Mouse (Mus musculus): ENCODE measurements at regions not wholly inside any gene's neighbourhood (a gene's known extent, or its start where the extent isn't known, plus 50 kb on each side); places are given as distances from the start of the nearest gene placed in this dataset.
"Not testable (repeated sequence)": the region's sequence is repeated elsewhere in the genome, so short reads cannot be mapped to it uniquely, and the experiment has no call there.

DNA sequence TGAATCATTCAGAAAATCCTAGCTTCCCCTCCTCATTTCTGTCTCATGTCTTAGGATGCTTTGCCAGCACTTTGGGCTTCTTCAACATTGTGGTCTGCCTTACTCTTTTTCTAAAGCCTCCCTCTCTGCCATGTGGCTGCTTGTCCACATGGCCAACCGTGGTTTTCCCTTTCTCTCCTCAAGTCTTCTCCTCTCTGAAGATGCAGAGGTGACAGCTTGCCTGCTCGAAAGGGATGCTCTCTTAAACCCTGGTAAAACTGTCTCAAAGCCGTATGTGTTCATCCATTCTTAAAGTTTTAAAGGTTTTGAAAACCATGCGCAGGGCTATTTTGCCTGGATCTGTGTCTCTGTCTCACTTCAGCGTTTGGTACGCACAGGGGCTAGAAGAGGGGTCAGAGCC is 123.4 kb upstream of the Dapk1 start:
- DNase-seq = no peak

DNA sequence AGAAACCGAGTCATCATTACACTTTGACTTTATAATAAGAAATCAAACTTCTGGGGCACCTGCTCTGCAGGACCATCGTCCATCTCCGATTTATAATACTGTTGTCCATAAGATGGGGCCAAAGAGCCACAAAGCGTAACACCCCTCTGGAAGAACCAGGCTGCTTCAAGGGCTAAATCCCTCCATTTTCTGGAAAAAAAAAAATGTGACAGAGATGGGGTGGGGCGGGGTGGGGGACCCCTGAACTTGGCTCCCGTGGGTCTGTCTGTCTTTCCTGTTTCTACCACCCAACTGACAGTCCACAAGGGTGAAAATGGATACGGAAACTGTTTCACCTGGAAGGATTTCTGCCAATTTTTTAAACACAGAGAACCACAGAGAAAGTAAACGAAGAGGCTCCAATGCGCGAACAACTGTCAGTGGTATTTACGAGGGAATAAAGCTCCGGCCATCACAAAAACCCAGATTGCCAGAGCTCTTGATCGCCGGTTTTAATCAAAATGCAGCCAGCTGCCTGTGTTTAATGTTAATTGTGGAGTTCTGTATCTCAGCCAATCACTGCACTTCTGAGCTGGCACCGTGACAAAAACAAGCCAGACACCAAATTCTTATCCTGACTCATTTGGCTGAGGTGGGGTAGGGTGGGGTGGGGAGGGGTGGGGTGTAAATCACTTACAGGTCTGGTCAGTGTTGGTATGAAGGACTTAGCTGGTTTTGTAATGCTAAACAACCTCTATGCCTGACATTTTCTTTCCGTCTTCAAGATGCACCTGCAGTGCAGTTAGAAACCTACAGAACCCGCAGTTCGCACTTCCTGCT is 122.5 kb upstream of the Dapk1 start:
- DNase-seq = no peak

DNA sequence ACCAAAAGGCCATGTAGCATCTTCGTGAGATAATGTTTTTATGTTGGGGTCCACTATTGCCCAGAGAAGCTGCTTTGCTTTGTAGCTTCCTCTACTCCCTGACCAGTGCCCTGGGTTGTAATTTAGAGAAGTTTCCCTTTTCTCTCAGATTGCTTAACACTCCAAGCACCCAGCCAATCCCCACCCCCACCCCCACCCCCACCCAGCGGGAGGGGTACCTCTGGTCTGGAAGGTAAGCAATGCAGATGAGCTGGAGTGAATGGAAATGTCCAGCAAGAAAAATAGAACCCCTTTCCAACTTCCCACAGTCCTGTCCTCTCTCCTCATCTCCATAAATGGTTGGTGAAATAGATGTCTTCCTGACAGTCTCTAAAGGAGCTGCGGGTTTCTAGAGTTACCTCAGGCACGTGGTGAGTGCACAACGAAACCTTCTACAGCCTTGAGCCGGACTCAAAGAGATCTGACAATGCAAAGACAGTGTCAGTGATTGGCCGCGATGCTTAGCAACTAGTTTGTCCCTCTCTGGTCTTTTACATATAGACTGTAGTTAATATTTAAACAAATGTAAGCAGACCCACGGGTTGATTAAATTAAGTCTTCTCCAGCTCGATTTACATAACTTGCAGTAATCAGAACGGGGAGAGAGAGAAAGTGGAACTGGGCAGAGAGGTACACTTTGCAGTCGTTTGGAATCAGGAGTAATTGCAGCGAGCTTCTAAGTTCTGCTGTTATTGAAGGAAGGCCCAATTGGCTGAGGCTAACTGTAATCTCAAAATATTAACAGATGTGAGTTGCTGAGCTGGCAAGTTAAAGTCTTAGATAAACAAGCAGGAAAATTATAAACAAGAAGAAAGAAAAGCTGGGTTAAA is 121.7 kb upstream of the Dapk1 start:
- DNase-seq = no peak

DNA sequence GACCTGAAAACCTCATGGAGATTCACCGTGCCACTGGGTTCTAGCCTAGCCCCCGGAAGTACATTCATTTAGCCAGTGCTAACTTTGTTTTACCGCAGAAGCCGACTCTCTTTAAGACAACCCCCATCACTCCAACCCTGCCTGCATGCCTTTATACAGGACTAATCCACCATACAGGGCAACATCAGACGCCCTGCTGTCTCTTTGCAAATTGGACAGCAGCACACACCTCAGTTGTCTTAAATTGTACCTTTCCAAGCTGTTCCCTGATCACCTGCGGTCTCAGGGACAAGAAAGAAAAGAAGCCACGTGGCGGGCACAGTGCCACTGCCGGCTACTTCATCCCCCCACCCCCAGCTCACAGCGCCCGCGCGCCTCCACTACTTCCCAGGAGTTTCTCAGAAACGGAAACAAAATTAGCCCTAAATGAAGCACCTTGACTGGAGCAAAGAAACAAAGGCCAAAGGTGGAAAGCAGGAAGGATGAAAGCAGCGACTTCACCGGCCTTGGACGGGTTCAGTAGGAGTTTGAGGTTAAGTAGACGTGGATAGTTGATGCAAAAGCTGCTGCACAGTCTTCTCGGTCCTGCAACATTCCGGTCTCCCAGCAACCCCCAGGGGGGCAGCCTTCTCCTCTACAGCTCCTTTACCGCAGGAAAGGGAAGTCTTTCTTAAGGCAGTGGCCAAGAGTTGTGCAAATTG is 120.9 kb upstream of the Dapk1 start:
- no peak for DNase-seq

DNA sequence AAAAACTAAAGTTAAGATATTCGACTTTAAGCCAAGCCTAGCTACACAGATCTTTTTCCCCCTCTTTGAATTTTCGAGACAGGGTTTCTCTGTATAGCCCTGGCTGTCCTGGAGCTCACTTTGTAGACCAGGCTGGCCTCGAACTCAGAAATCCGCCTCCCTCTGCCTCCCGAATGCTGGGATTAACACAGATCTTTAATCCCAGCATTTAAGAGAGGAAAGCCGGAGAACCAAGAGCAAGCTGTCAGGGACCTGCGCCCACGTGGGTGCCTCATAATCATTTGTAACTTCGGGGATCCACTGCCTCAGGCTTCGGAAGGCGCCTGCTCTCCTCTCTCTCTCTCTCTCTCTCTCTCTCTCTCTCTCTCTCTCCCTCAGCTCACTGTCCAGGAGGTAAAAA is 120.3 kb upstream of the Dapk1 start:
- DNase-seq = not testable (repeated sequence)

DNA sequence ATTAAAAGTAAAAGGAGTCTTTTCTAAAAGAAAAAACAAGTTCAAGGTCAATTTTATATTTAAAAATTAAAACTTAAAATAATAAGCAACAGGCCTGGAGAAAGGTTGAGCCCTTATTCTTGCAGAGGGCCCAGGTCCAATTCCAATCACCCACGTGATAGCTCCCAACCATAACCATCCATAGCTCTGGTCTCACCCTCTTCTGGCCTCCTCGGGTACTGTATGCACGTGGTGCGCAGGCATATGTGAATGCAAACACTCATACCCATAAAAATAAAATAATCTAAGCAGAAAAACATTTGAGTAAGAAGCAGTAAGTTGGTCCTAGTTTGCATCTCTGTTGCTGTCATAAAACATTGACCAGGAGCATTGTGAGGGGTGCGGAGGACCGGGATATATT is 119.8 kb upstream of the Dapk1 start:
- no peak for DNase-seq

DNA sequence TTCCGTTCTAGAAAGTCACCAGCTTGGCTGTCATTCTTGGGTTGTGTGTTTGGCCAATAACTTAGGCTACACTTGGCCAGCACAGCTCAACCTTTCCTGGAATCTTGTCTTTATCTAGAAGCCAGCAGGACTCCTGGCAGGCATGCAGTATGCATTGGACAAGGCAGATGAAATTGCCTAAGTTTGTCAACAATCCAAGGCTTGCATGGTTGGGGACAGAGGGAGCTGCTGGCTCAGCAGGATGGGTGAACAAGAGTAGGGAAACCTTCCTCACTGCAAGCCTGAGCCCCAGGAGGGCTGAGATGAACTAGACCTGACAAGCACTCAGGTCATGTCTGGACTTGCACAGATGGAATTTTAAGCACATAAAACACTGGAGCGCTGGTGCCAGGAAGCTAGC is 115.6 kb upstream of the Dapk1 start:
- DNase-seq = no peak

DNA sequence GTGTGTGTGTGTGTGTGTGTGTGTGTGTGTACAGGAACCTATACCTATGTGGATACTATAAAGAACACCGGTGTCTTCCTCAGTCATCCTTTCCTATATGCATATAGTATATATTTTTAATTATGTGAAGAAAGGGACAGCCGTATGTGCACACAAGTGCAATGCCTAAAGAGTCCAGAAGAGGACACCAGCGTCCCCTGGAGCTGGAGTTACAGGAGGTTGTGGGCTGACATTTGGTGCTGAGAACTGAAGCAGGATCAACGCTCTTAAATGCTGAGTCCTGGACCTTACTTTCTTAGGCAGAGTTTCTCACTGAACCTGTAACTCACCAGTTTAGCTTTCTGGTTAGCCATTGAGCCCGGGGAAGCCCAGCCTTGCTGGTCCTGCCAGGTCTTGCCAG is 114.9 kb upstream of the Dapk1 start:
- DNase-seq = no peak

DNA sequence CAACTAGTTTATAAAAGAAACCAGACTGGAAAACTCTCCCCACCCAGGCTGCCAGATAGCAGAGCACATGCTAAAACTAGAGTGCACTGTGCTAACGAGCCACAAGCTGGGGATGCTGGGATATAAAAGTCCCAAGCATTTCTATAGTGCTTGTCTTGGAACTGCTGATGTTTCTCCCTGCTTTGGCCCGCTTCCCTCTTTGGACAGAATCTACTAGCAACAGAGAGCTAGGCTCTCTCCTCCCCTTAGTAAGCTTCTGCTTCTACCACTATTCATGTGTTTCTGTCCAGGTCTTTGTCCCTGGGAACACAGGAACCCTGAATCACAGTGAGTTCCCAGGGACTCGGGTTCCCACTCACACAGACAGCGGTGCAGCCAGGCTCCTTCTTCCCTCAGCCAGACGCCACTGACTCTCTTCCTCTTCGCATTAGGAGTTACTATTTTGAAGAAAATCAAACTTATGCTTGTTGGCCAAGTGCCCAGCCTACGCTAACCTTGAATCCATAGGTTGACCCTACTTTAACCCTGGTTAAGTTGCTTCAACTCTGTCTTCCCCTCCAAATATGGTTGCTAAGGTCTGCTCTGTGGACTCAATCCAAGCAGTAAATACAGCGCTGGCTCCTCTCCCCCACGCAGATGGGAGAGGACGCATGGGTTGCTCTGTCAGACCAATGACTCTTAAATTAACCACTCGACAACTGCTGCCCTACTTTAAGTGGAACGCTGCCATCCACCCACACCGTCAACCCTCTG is 113.4 kb upstream of the Dapk1 start:
- no peak for DNase-seq

DNA sequence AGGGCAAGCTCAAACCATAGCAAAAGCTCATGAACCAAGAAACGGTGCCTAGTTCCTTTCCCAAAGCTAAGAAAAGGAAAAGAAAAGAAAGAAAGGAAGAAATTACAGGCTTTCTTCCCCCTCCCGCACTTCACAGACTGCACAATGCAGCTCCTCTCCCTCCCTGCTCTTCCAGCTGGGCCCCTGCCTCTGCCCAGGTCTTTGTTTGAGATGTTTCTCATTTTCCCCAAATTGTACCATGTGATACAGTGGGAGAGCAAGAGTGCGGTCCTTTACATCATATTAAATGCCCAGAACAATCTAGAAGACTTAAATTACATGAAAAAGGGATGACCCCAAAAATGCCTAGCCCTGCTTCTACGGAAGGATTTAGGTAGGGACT is 112.9 kb upstream of the Dapk1 start:
- DNase-seq = no peak

DNA sequence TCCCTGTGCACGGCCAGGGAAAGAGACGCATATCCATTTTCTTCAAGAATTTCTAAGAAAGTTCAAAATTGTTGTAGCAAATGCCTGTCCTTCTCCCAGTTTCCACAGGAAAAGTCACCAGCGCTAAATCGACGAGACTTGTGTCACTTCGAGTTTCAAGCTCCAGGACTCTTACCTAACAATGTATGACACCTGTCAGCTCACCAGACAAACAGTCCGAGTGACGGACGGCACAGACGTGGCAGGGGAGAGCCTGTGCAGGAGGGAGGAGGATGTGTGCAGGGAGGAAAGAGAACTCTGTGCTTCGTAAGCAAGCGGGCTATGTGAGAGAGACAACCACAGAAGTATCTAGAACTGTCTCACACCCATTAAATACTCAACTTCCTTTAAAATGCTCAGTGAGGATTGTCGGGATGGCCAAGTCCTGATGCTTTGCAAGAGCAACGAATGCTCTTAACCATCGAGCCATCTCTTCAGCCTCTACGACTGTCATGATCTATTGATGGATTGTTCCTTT is 109.7 kb upstream of the Dapk1 start:
- DNase-seq = no peak

DNA sequence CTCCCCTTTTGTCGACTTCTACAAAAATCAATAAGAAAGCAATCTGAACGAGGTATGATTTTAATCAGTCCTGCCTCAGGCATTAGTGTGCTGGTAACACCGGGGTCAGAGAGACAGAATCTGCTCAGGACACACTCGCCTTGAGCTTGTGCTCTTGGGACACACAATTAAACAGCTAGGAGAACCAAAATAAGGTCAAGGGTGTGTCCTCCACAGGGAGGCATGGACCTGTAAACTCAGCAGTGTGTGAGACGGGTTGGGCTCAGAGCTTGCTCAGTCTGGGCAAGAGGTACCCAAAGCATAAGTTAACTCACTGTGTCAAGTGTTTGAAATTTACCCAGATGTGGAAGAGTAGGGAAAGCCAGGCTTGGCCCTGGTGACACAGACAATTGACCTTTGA is 107.9 kb upstream of the Dapk1 start:
- no peak for DNase-seq

DNA sequence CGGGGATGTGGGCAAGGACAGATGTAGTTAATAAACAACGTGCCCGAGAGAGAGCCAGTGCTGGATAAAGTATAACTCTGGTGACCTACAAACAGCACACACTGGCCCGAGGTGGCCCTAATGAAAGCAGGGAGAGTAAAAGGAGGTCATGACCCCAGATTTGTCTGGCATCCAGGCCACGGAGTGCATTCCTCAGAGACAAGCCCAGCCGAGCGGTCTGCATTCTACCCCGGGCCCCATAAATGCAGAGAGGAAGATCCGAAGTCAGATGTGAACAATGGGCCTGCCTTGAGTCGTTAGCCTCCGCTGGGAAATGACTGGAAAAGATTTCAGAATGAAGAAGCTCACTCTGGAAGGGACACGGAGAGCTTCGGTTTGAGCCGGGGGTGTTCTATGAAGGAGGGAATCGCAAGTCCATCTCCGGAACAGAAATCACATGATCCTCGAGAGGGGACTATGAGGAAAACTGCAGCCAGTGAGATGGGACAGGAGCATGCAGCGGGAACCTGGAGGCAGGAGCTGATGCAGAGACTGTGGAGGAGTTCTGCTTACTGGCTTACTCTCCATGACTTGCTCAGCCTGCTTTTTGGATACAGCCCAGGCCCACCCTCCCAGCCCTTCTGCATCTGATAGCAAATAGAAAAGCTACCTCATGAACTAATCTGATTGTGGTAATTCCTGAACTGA is 103.9 kb upstream of the Dapk1 start:
- no peak for DNase-seq

DNA sequence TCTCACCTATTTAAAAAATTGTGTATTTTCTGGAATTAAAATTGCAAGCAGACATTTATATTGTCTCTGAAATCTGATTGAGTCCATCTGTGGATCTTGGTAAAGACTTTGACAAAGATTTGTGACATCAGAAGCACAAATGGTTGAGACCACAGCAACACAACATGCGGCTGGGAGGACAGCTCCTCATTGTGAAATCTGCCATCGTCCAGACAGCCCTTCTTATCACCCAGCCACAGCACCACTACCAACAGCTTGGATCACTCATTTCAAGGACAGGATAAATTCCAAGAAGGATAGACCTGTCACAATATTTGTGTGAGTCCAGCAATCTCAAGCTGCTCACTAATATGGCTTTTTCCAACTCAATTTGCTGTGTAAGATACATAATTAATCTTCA is 97.6 kb upstream of the Dapk1 start:
- no peak for DNase-seq

DNA sequence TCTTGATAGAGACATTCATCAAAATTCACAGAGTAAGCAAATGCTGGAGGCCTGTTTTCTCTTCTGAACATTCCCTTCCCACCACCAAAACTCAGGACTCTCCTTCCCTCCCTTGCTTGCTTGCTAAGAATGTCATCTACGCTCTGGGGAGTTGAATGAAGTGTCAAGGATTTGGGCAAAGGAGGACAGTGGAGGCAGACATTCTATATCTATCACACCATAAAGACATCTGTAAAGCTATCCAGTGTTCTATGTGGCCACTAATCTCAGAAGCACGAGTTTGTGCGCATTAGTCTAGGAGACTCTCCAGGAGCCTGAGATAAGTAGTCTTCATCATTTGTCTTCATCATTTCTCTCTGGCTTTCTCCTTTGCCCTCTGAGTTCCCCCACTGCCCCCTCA is 94.1 kb upstream of the Dapk1 start:
- no peak for DNase-seq

DNA sequence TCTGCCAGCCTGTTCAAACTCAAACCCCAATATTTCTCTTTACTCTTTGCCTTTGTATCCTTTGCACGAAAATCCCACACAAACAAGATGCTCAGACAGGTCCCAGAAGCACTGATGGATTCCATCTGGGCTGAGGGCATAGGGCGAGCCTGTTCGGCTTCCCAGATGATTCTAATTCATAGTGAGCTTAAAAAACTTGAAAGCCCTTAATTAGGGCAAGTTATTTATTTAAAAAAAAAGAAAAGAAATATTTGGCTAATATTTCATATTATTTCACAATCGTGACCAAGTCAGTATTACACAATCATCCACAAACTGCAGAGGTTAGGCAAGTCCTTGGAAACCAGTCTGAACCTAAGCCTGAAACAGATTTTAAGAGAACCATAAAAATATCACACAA is 93.7 kb upstream of the Dapk1 start:
- no peak for DNase-seq

DNA sequence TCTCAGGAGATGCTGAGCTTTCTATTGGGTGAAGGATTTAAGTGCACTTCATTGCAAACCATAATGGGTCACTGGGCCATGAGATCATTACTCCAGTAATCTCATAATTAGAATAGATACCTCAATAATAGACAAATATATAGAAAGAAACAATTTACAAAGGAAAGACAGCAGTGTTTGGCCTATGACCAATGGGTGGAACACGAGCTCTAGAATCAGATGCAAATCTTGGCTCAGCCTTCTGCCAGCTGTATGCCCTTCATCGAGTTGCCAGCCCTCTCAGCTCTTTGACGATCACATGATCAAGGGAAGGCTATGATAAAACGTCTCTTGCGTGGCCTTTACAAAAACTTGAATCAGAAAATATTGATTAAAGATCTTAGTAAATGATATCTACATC is 92.9 kb upstream of the Dapk1 start:
- no peak for DNase-seq

DNA sequence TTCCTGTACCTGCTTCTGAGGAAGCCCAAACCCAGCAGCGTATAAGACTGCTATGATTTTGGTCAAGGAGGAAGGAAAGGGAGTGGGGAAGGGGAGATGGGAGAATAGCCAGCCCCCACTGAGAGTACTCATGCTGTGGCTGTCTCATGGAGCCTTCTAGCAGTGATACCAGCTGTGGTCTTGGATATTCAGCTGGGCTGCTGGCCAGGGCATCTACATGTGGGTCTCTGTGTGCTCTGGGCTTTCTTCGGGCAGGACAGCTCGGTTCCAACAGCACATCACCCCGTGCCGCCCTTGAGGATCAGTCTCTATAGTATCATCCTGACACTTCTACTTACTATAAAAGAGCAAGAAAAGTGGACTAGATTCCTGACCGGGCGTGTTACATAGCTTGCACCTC is 90.6 kb upstream of the Dapk1 start:
- DNase-seq = no peak

DNA sequence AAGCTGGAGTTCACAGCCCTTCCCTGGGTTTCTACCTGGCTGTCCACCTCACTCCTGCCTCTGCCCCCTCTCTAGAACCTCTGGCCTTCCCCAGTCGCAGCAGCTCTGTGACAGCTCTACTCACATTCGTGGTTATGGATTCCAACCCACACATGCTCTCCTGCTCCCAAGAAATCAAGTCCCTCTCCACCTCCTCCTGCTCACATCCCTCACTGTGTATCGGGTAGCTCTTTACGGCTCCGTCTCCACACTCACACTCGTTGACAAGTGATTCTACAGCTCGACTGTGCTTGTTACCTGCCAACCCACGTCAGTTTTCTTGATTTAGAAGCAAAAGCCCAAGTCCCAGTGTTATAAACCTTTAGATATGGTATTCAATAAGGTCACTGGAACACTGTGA is 90.1 kb upstream of the Dapk1 start:
- no peak for DNase-seq

DNA sequence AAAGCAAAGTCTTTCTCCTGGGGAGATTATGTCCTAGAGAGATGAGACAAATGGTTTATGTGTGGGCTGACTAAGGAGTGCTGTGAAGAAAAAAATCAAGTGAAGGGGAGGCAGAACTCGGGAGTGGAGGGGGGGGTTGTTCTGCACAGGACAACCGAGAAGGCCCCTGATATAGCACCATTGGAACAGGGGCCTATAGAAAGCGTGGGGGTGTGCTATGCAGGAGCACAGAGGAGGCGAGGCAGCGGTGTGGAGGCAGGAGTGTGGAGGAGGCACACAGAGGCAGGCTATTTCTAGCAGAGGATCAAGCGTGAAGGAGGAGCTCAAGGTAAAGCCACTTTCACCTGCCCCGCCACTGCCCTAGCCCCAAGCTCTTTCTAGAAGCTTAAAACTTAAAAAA is 88.0 kb upstream of the Dapk1 start:
- no peak for DNase-seq

DNA sequence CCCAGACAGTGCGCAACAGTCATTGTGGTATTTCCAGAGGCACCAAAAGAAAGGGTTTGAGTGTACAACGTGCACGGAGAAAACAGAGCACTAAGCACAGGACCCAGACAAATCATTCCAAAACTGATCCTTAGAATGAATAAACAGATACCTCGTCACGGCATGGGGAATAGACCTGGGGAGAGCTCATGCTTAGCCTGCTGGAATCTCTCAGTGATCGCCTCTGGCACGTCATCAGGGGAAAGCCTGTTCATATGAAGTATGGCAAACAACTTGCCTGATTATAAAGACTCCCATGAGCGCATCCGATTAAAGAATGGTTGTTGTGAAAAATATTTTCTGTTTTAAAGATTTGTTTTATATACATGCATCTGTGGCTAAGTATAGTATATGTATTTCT is 86.9 kb upstream of the Dapk1 start:
- no peak for DNase-seq

DNA sequence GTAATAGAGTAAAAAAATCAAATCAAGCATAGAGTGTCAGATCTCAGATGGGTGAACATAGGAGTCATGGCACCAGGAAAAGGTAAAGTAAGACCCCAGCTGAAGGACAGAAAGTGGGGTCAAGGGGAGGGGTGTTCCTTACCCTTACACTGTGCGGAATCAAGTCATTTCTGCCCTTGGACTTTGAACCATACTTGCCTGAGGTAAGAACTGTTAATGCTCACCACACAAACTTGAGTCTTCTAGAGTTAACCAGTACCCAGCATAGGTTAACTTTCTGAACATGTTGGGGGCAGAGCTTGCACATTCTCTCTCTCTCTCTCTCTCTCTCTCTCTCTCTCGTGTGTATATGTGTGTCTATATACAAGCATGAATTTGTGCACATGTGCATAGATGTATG is 83.7 kb upstream of the Dapk1 start:
- no peak for DNase-seq
